Mouse (Mus musculus) hindbrain, embryonic 16.5 days (tissue): ENCODE data around the gene Trim33. TPM values are rescaled to one million over a fixed set of nuclear protein-coding genes. Genes with fewer than 3 reads are reported as not detected.

ENCODE experiments used
- ATAC-seq: fragments of 200-750 bp; cut with Nextera tagmentation; 2 replicates; pipeline ENCODE4 v1.8.0; 2017; ENCODE audit warnings: moderate TSS enrichment, moderate library complexity
- H3K27ac ChIP-seq: fragments of 300-500 bp; sonication (generic); 2 replicates; pipeline ENCODE4 v1.5.1; 2014; ENCODE audit warnings: low read depth, mild to moderate bottlenecking, control low read depth, low read length, moderate library complexity
- H3K27me3 ChIP-seq: fragments of 300-500 bp; sonication (generic); replicated peaks from 2 replicates; pipeline ENCODE4 v1.6.1; 2014; ENCODE audit warnings: low read length; ENCODE audit not compliant: control insufficient read depth, insufficient read depth
- H3K36me3 ChIP-seq: fragments of 300-500 bp; sonication (generic); 2 replicates; pipeline ENCODE4 v1.6.1; 2014; ENCODE audit warnings: mild to moderate bottlenecking, low read length, moderate library complexity, mixed read lengths; ENCODE audit not compliant: control insufficient read depth, insufficient read depth
- H3K4me1 ChIP-seq: fragments of 300-500 bp; sonication (generic); 2 replicates; pipeline ENCODE4 v1.6.1; 2014; ENCODE audit warnings: low read depth, low read length; ENCODE audit not compliant: control insufficient read depth, insufficient read depth
- H3K4me2 ChIP-seq: fragments of 300-500 bp; sonication (generic); 2 replicates; pipeline ENCODE4 v1.6.1; 2014; ENCODE audit warnings: mild to moderate bottlenecking, low read length, control low read depth, moderate library complexity
- H3K4me3 ChIP-seq: fragments of 300-500 bp; sonication (generic); 2 replicates; pipeline ENCODE4 v1.5.1; 2014; ENCODE audit warnings: mild to moderate bottlenecking, low read length, control low read depth, moderate library complexity
- H3K9ac ChIP-seq: fragments of 300-500 bp; sonication (generic); 2 replicates; pipeline ENCODE4 v1.6.1; 2014; ENCODE audit warnings: low read depth, mild to moderate bottlenecking, control low read depth, low read length, moderate library complexity
- H3K9me3 ChIP-seq: fragments of 300-500 bp; sonication (generic); 2 replicates; pipeline ENCODE4 v1.6.1; 2014; ENCODE audit warnings: mild to moderate bottlenecking, low read length, moderate library complexity; ENCODE audit not compliant: control insufficient read depth
- WGBS: fragments of 180-500 bp; shearing (Covaris S2); extraction: QIAGEN DNeasy Blood & Tissue Kit; methylation state at CpG from one replicate; pipeline ENCODE4 v1.1.7; 2014; 5-methylcytosine and 5-hydroxymethylcytosine counted together
- polyA plus RNA-seq: library from polyadenylated mRNA; unstranded; fragments of >200 nt; fragmentation: Nextera tagmentation; extraction: Ambion mirVana; gene quantifications from 2 replicates; pipeline ENCODE4 v1.2.1, GENCODE M21; 2015

The Trim33 gene
- polyA plus RNA-seq, 1 experiment from 2014 or later: 19.4 TPM

- ATAC-seq: no peak
- no peak overlapping the region for H3K4me3 ChIP-seq
- 79% methylated on average over 2 of the region's 2 CpGs for WGBS
Measured at GRCm38 (mm10) chr3:103405135-103405534, 126.0 kb downstream of the Trim33 start.

GRCm38 (mm10) chr3:103405871-103406765 lies 127.0 kb downstream of the Trim33 start:
- Histone ChIP-seq H3K4me2 (no peak overlapping the region), H3K27ac (no peak overlapping the region), H3K9me3 (no peaks in the 10 kb centered on the region), H3K27me3 (no peaks in the 10 kb centered on the region), H3K4me1 (peaks cover 3% of the 10 kb centered on the region; the same call in 1 of the 2 replicates), H3K4me3 (no peak overlapping the region), H3K9ac (no peak overlapping the region), H3K36me3 (no peaks in the 10 kb centered on the region)
- no peak for ATAC-seq
- 84% methylated on average over 11 of the region's 11 CpGs for WGBS

More at GRCm38 (mm10) chr3:103405135-103405534, 126.0 kb downstream of the Trim33 start:
- no peaks in the 10 kb centered on the region for H3K36me3 ChIP-seq
- H3K27me3 ChIP-seq: no peaks in the 10 kb centered on the region
- H3K9me3 ChIP-seq: no peaks in the 10 kb centered on the region
- no peak overlapping the region for H3K27ac ChIP-seq
- no peak overlapping the region for H3K4me2 ChIP-seq
- peaks cover 3% of the 10 kb centered on the region; the same call in 1 of the 2 replicates for H3K4me1 ChIP-seq
- H3K9ac ChIP-seq: no peak overlapping the region

Other genes starting within 250 kb of the Trim33 start
- 78.9 and 97.5 TPM in 2 replicates for gene Nras, start 221.0 kb upstream of the Trim33 start, polyA plus RNA-seq
- 1.2 TPM in 1 of 2 replicates, not detected in the other for gene Ampd1, start 205.3 kb upstream of the Trim33 start, polyA plus RNA-seq
- gene Dennd2c, start 176.7 kb upstream of the Trim33 start, polyA plus RNA-seq: 1.0 and 1.5 TPM in 2 replicates
- 200 and 203 TPM in 2 replicates for gene Bcas2, start 107.6 kb upstream of the Trim33 start, polyA plus RNA-seq